Mouse (Mus musculus): ENCODE results near the gene Gm42420. TPM values are rescaled to one million over a fixed set of nuclear protein-coding genes. Genes with fewer than 3 reads are reported as not detected.

The Gm42420 gene
- total and polyA plus RNA-seq, 3 experiments = 0.66 to 2.6 (median 2.1) TPM

DNA sequence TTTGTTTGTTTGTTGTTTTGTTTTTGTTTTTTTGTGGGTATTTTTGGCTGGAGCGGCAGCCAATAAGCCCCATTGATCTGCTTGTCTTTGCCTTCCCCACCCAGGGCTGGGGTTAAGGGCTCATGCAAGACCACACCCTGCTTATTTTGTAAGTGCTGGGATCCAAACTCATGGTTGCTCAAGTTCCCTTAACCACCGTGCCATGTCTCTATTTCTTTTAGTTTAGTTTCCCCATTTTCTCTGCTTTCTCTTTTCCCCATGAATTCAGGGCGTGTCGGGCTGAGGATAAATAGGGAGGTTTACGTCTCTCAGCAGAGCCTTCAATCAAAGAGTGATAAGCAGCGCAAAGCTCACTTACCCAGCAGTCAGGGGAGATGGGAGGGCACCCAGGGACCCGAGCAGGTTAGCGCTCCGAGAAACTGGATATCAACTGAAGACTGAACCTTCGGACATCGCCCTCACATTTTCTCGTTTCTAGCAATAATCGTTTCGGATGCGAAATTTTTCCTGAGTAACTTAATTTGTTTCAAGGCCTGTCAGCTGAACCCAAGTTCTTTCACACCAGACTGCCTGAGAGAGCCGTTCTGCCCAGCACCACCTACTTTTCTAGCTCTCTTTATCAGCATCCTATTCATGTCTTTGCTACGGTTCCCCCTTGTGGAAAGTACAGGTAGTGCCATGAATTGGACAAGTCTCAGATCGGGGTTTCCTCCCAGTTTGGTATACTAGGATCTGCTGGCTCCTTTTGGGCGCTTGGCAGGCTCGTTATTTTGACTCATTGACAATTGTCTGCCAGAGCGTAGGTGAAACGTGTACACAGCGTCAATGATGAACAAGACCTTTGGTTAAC, 23.2 kb upstream of the Gm42420 start:
- H3K9ac ChIP-seq (ENCODE audit: insufficient read depth, low read depth) = no peak overlapping the region
- H3K4me3 ChIP-seq (replicated peaks in 1 of 3; ENCODE audit: low read depth in 2 of 3, low read length in 2 of 3, poor library complexity in 1 of 3) = no peak overlapping the region
- dilution Hi-C loops (cut with MboI; ENCODE audit: extremely low pct_ligation_motif_present, extremely low pct_unique_long_range_greater_than_20kb, low sequenced_read_pairs) = loop anchor here (25.0 kb wide), 1 partner anchor 100 kb away; no protein-coding TSS in a partner anchor

GRCm38 (mm10) chr6:39567528-39567927, 18.0 kb upstream of the Gm42420 start:
- no peak overlapping the region for H3K27ac ChIP-seq (ENCODE audit: insufficient read depth, low read depth)
- dilution Hi-C loops (cut with MboI; ENCODE audit: extremely low pct_ligation_motif_present, extremely low pct_unique_long_range_greater_than_20kb, low sequenced_read_pairs) (loop anchor here (25.0 kb wide), 1 partner anchor 105 kb away; no protein-coding TSS in a partner anchor), in situ Hi-C loops (cut with MboI; ENCODE audit: low pct_ligation_motif_present, low pct_unique_long_range_greater_than_20kb, low sequenced_read_pairs) (loop anchor here (5.0 to 10.0 kb wide), 2 partner anchors 100 to 217 kb away; no protein-coding TSS in a partner anchor)
- H3K36me3 ChIP-seq (replicated peaks in 1 of 2; ENCODE audit: control insufficient read depth in 1 of 2, insufficient read depth in 1 of 2, low read length in 1 of 2) = no peaks in the 10 kb centered on the region
- DNase-seq (ENCODE audit: extremely low read depth) = peak; percentile 66
- H3K4me1 ChIP-seq (ENCODE audit: control insufficient read depth in 1 of 2, insufficient read depth in 2 of 2) = peaks cover 0 to 3% of the 10 kb centered on the region in 2 experiments; a peak in 1 of 4 replicates
- H3K9me3 ChIP-seq (replicated peaks; ENCODE audit: low read length) = no peaks in the 10 kb centered on the region
- no peaks in the 10 kb centered on the region for H3K79me2 ChIP-seq (replicated peaks; ENCODE audit: control insufficient read depth, extremely low read depth, insufficient read depth, poor library complexity, severe bottlenecking)
- H3K9ac ChIP-seq (ENCODE audit: insufficient read depth, low read depth) = no peak overlapping the region
- no peak overlapping the region for H3K4me2 ChIP-seq (ENCODE audit: insufficient read depth, low read depth, poor library complexity, severe bottlenecking)
- H3K4me3 ChIP-seq (replicated peaks in 1 of 3; ENCODE audit: low read depth in 2 of 3, low read length in 2 of 3, poor library complexity in 1 of 3) = no peak overlapping the region
- no peaks in the 10 kb centered on the region for H3K27me3 ChIP-seq (replicated peaks)
- TF ChIP-seq ZMIZ1 (IDR thresholded peaks at IDR 0.05; ENCODE audit: low read depth, low read length) = no peak
- 0 out of 2 replicates have a peak, but pooled peaks have one; percentile 34 for TF ChIP-seq MAFK (IDR thresholded peaks at IDR 0.05; ENCODE audit: insufficient replicate concordance, low read length)
- peak; percentile 30; the same call in 1 of the 2 replicates for TF ChIP-seq MEF2A (IDR thresholded peaks at IDR 0.05; ENCODE audit: borderline replicate concordance, low read depth, low read length)
- peak; percentile 59; the same call in 1 of the 2 replicates for TF ChIP-seq NELFE (IDR thresholded peaks at IDR 0.05; ENCODE audit: low read depth, low read length)
- TF ChIP-seq RCOR1 (conservative IDR thresholded peaks at IDR 0.05; ENCODE audit: low read depth, low read length) = 0 out of 2 replicates have a peak, but pooled peaks have one; percentile 37
- TF ChIP-seq RAD21 (IDR thresholded peaks at IDR 0.05; ENCODE audit: low read depth, low read length) = peak; percentile 96
- TF ChIP-seq MYC (IDR thresholded peaks at IDR 0.05; ENCODE audit: low read depth, low read length) = peak; percentile 53; the same call in 1 of the 2 replicates
- TF ChIP-seq KAT2A (IDR thresholded peaks at IDR 0.05; ENCODE audit: insufficient replicate concordance, low read length) = no peak
- TF ChIP-seq USF1 (IDR thresholded peaks at IDR 0.05; ENCODE audit: low read depth, low read length) = no peak
- no peak for TF ChIP-seq POLR2A (IDR thresholded peaks at IDR 0.05; ENCODE audit: low read depth, low read length)
- TF ChIP-seq CHD1 (IDR thresholded peaks at IDR 0.05; ENCODE audit: low read depth, low read length) = no peak
- TF ChIP-seq SIN3A (IDR thresholded peaks at IDR 0.05; ENCODE audit: low read length) = peak; percentile 53; the same call in 1 of the 2 replicates
- peak; percentile 57; the same call in 1 of the 2 replicates for TF ChIP-seq IRF4 (IDR thresholded peaks at IDR 0.05; ENCODE audit: low read depth, low read length)
- 0 out of 2 replicates have a peak, but pooled peaks have one; percentile 23 for TF ChIP-seq HCFC1 (IDR thresholded peaks at IDR 0.05; ENCODE audit: low read depth, low read length)
- TF ChIP-seq ZNF384 (IDR thresholded peaks at IDR 0.05; ENCODE audit: low read depth, low read length) = peak; percentile 56
- TF ChIP-seq E2F4 (IDR thresholded peaks at IDR 0.05; ENCODE audit: insufficient replicate concordance, low read depth, low read length) = peak; percentile 67; the same call in 1 of the 2 replicates
- peak; percentile 79 to 98 for TF ChIP-seq CTCF (conservative IDR thresholded peaks at IDR 0.05 in 1 of 2, IDR thresholded peaks at IDR 0.05 in 1 of 2; ENCODE audit: low read depth in 2 of 2, low read length in 2 of 2)
- TF ChIP-seq JUND (conservative IDR thresholded peaks at IDR 0.05; ENCODE audit: low read depth, low read length) = 0 out of 2 replicates have a peak, but pooled peaks have one; percentile 41

More for the DNA sequence above, 23.2 kb upstream of the Gm42420 start:
- no peaks in the 10 kb centered on the region for H3K79me2 ChIP-seq (replicated peaks; ENCODE audit: control insufficient read depth, extremely low read depth, insufficient read depth, poor library complexity, severe bottlenecking)
- peak; percentile 88 for DNase-seq (ENCODE audit: extremely low read depth)
- H3K4me2 ChIP-seq (ENCODE audit: insufficient read depth, low read depth, poor library complexity, severe bottlenecking) = no peak overlapping the region
- H3K27ac ChIP-seq (ENCODE audit: insufficient read depth, low read depth) = no peak overlapping the region
- TF ChIP-seq USF1 (IDR thresholded peaks at IDR 0.05; ENCODE audit: low read depth, low read length) = no peak
- TF ChIP-seq SMC3 (IDR thresholded peaks at IDR 0.05; ENCODE audit: low read depth, low read length) = peak; percentile 97
- TF ChIP-seq E2F4 (IDR thresholded peaks at IDR 0.05; ENCODE audit: insufficient replicate concordance, low read depth, low read length) = no peak
- TF ChIP-seq JUN (IDR thresholded peaks at IDR 0.05; ENCODE audit: insufficient read depth, low read depth, low read length) = no peak
- TF ChIP-seq ZMIZ1 (IDR thresholded peaks at IDR 0.05; ENCODE audit: low read depth, low read length) = no peak
- peak; percentile 76 for TF ChIP-seq ZC3H11A (IDR thresholded peaks at IDR 0.05; ENCODE audit: low read depth, low read length)
- TF ChIP-seq ELF1 (IDR thresholded peaks at IDR 0.05; ENCODE audit: low read depth, low read length) = no peak
- TF ChIP-seq HCFC1 (IDR thresholded peaks at IDR 0.05; ENCODE audit: low read depth, low read length) = no peak
- TF ChIP-seq BHLHE40 (IDR thresholded peaks at IDR 0.05; ENCODE audit: low read depth, low read length) = no peak
- no peak for TF ChIP-seq NRF1 (IDR thresholded peaks at IDR 0.05; ENCODE audit: low read depth, low read length)
- TF ChIP-seq MYC (IDR thresholded peaks at IDR 0.05; ENCODE audit: low read depth, low read length) = 0 out of 2 replicates have a peak, but pooled peaks have one; percentile 23
- TF ChIP-seq MEF2A (IDR thresholded peaks at IDR 0.05; ENCODE audit: borderline replicate concordance, low read depth, low read length) = no peak
- no peak for TF ChIP-seq EP300 (IDR thresholded peaks at IDR 0.05; ENCODE audit: low read length)
- no peak for TF ChIP-seq GABPA (IDR thresholded peaks at IDR 0.05; ENCODE audit: insufficient replicate concordance, low read depth, low read length)
- TF ChIP-seq IRF4 (IDR thresholded peaks at IDR 0.05; ENCODE audit: low read depth, low read length) = peak; percentile 47; the same call in 1 of the 2 replicates
- no peak for TF ChIP-seq RCOR1 (conservative IDR thresholded peaks at IDR 0.05; ENCODE audit: low read depth, low read length)
- TF ChIP-seq CHD2 (IDR thresholded peaks at IDR 0.05; ENCODE audit: low read length) = no peak
- TF ChIP-seq SIN3A (IDR thresholded peaks at IDR 0.05; ENCODE audit: low read length) = 0 out of 2 replicates have a peak, but pooled peaks have one; percentile 40
- TF ChIP-seq USF2 (conservative IDR thresholded peaks at IDR 0.05; ENCODE audit: low read depth, low read length) = no peak
- TF ChIP-seq POLR2AphosphoS2 (IDR thresholded peaks at IDR 0.05; ENCODE audit: low read depth, low read length) = no peak
- no peak for TF ChIP-seq UBTF (IDR thresholded peaks at IDR 0.05; ENCODE audit: low read depth, low read length)
- no peak for TF ChIP-seq KAT2A (IDR thresholded peaks at IDR 0.05; ENCODE audit: insufficient replicate concordance, low read length)
- TF ChIP-seq CTCF (conservative IDR thresholded peaks at IDR 0.05 in 1 of 2, IDR thresholded peaks at IDR 0.05 in 1 of 2; ENCODE audit: low read depth in 2 of 2, low read length in 2 of 2) = peak; percentile 58 to 97
- no peak for TF ChIP-seq TBP (conservative IDR thresholded peaks at IDR 0.05; ENCODE audit: low read depth, low read length)
- no peak for TF ChIP-seq MAX (IDR thresholded peaks at IDR 0.05; ENCODE audit: low read length)
- peak; percentile 94 for TF ChIP-seq RAD21 (IDR thresholded peaks at IDR 0.05; ENCODE audit: low read depth, low read length)
- TF ChIP-seq MAFK (IDR thresholded peaks at IDR 0.05; ENCODE audit: insufficient replicate concordance, low read length) = no peak
- TF ChIP-seq JUND (conservative IDR thresholded peaks at IDR 0.05; ENCODE audit: low read depth, low read length) = no peak; the same call in 1 of the 2 replicates
- no peak for TF ChIP-seq MXI1 (IDR thresholded peaks at IDR 0.05; ENCODE audit: low read depth, low read length)
- no peak for TF ChIP-seq CHD1 (IDR thresholded peaks at IDR 0.05; ENCODE audit: low read depth, low read length)
- no peaks in the 10 kb centered on the region for H3K9me3 ChIP-seq (replicated peaks; ENCODE audit: low read length)
- H3K4me1 ChIP-seq (ENCODE audit: control insufficient read depth in 1 of 2, insufficient read depth in 2 of 2) = peaks cover 0 to 11% of the 10 kb centered on the region in 2 experiments; a peak in 2 of 4 replicates
- no peaks in the 10 kb centered on the region for H3K36me3 ChIP-seq (replicated peaks in 1 of 2; ENCODE audit: control insufficient read depth in 1 of 2, insufficient read depth in 1 of 2, low read length in 1 of 2)
- in situ Hi-C loops (cut with MboI; ENCODE audit: low pct_ligation_motif_present, low pct_unique_long_range_greater_than_20kb, low sequenced_read_pairs) = loop anchor here (10.0 kb wide), 1 partner anchor 222 kb away; no protein-coding TSS in a partner anchor
- peaks cover 7% of the 10 kb centered on the region for H3K27me3 ChIP-seq (replicated peaks)
